Mouse (Mus musculus): ENCODE results near the gene Hspb1. TPM values are rescaled to one million over a fixed set of nuclear protein-coding genes. Genes with fewer than 3 reads are reported as not detected.

Hspb1 gene
- total and polyA plus RNA-seq, 3 experiments = 1.1 to 3.6 (median 2.6) TPM

GRCm38 (mm10) chr5:135931526-135931925 is 43.8 kb downstream of the Hspb1 start:
- no peak overlapping the region for H3K4me3 ChIP-seq (replicated peaks in 1 of 3; ENCODE audit: low read depth in 2 of 3, low read length in 2 of 3, poor library complexity in 1 of 3)
- dilution Hi-C loops (cut with MboI; ENCODE audit: extremely low pct_ligation_motif_present, extremely low pct_unique_long_range_greater_than_20kb, low sequenced_read_pairs) = no loop called here
- H3K79me2 ChIP-seq (replicated peaks; ENCODE audit: control insufficient read depth, extremely low read depth, insufficient read depth, poor library complexity, severe bottlenecking) = peaks cover 76% of the 10 kb centered on the region
- H3K36me3 ChIP-seq (replicated peaks in 1 of 2; ENCODE audit: control insufficient read depth in 1 of 2, insufficient read depth in 1 of 2, low read length in 1 of 2) = peaks cover 45 to 58% of the 10 kb centered on the region in 2 experiments
- in situ Hi-C loops (cut with MboI; ENCODE audit: low pct_ligation_motif_present, low pct_unique_long_range_greater_than_20kb, low sequenced_read_pairs) = no loop called here
- H3K27ac ChIP-seq (ENCODE audit: insufficient read depth, low read depth) = no peak overlapping the region
- H3K4me2 ChIP-seq (ENCODE audit: insufficient read depth, low read depth, poor library complexity, severe bottlenecking) = peak overlapping the region; percentile 8; the same call in 1 of the 2 replicates
- peaks cover 5 to 63% of the 10 kb centered on the region in 2 experiments; a peak in 3 of 4 replicates for H3K4me1 ChIP-seq (ENCODE audit: control insufficient read depth in 1 of 2, insufficient read depth in 2 of 2)
- no peaks in the 10 kb centered on the region for H3K27me3 ChIP-seq (replicated peaks)
- no peak for DNase-seq (ENCODE audit: extremely low read depth)
- no peak overlapping the region for H3K9ac ChIP-seq (ENCODE audit: insufficient read depth, low read depth)
- TF ChIP-seq ZNF384 (IDR thresholded peaks at IDR 0.05; ENCODE audit: low read depth, low read length) = no peak
- no peaks in the 10 kb centered on the region for H3K9me3 ChIP-seq (replicated peaks; ENCODE audit: low read length)

- no peaks in the 10 kb centered on the region for H3K9me3 ChIP-seq (replicated peaks; ENCODE audit: low read length)
- peak overlapping the region in 1 of 3 experiments; percentile 98 for H3K4me3 ChIP-seq (replicated peaks in 1 of 3; ENCODE audit: low read depth in 2 of 3, low read length in 2 of 3, poor library complexity in 1 of 3)
- TF ChIP-seq JUN (IDR thresholded peaks at IDR 0.05; ENCODE audit: insufficient read depth, low read depth, low read length) (no peak), USF1 (IDR thresholded peaks at IDR 0.05; ENCODE audit: low read depth, low read length) (no peak), ZNF384 (IDR thresholded peaks at IDR 0.05; ENCODE audit: low read depth, low read length) (no peak), NRF1 (IDR thresholded peaks at IDR 0.05; ENCODE audit: low read depth, low read length) (no peak), MAZ (IDR thresholded peaks at IDR 0.05; ENCODE audit: low read depth, low read length) (no peak), GABPA (IDR thresholded peaks at IDR 0.05; ENCODE audit: insufficient replicate concordance, low read depth, low read length) (no peak), CHD1 (IDR thresholded peaks at IDR 0.05; ENCODE audit: low read depth, low read length) (no peak), UBTF (IDR thresholded peaks at IDR 0.05; ENCODE audit: low read depth, low read length) (no peak), EP300 (IDR thresholded peaks at IDR 0.05; ENCODE audit: low read length) (no peak), TCF12 (IDR thresholded peaks at IDR 0.05; ENCODE audit: low read depth, low read length) (no peak), ZKSCAN1 (IDR thresholded peaks at IDR 0.05; ENCODE audit: borderline replicate concordance, low read depth, low read length) (no peak), ZMIZ1 (IDR thresholded peaks at IDR 0.05; ENCODE audit: low read depth, low read length) (no peak), JUND (conservative IDR thresholded peaks at IDR 0.05; ENCODE audit: low read depth, low read length) (no peak), RAD21 (IDR thresholded peaks at IDR 0.05; ENCODE audit: low read depth, low read length) (no peak), MAX (IDR thresholded peaks at IDR 0.05; ENCODE audit: low read length) (no peak), TBP (conservative IDR thresholded peaks at IDR 0.05; ENCODE audit: low read depth, low read length) (no peak), POLR2A (IDR thresholded peaks at IDR 0.05; ENCODE audit: low read depth, low read length) (no peak), PAX5 (IDR thresholded peaks at IDR 0.05; ENCODE audit: low read length) (no peak)
- in situ Hi-C loops (cut with MboI; ENCODE audit: low pct_ligation_motif_present, low pct_unique_long_range_greater_than_20kb, low sequenced_read_pairs) (no loop called here), dilution Hi-C loops (cut with MboI; ENCODE audit: extremely low pct_ligation_motif_present, extremely low pct_unique_long_range_greater_than_20kb, low sequenced_read_pairs) (no loop called here)
- peak overlapping the region; percentile 77 for H3K4me2 ChIP-seq (ENCODE audit: insufficient read depth, low read depth, poor library complexity, severe bottlenecking)
- H3K27ac ChIP-seq (ENCODE audit: insufficient read depth, low read depth) = no peak overlapping the region
- peaks cover 67% of the 10 kb centered on the region for H3K79me2 ChIP-seq (replicated peaks; ENCODE audit: control insufficient read depth, extremely low read depth, insufficient read depth, poor library complexity, severe bottlenecking)
- peak; percentile 58 for DNase-seq (ENCODE audit: extremely low read depth)
- H3K36me3 ChIP-seq (replicated peaks in 1 of 2; ENCODE audit: control insufficient read depth in 1 of 2, insufficient read depth in 1 of 2, low read length in 1 of 2) = peaks cover 37 to 49% of the 10 kb centered on the region in 2 experiments
- peaks cover 5 to 55% of the 10 kb centered on the region in 2 experiments; a peak in 3 of 4 replicates for H3K4me1 ChIP-seq (ENCODE audit: control insufficient read depth in 1 of 2, insufficient read depth in 2 of 2)
- H3K9ac ChIP-seq (ENCODE audit: insufficient read depth, low read depth) = no peak overlapping the region; the same call in 1 of the 2 replicates
- no peaks in the 10 kb centered on the region for H3K27me3 ChIP-seq (replicated peaks)
These were observed 44.6 kb downstream of the Hspb1 start for GRCm38 (mm10) chr5:135932359-135932758.

Measured in CH12.LX (cell line).